Mouse (Mus musculus) brain, embryonic 14.5 days (tissue): ENCODE results near the gene Ttc5. TPM values are rescaled to one million over a fixed set of nuclear protein-coding genes. Genes with fewer than 3 reads are reported as not detected.
"Not testable (repeated sequence)": the region's sequence is repeated elsewhere in the genome, so short reads cannot be mapped to it uniquely, and the experiment has no call there.

Source experiments
- DNase-seq: peaks from one replicate; pipeline ENCODE4 v3.0.0-alpha.2; 2011; ENCODE audit warnings: low read depth
- CTCF ChIP-seq: fragments of 200-500 bp; IDR thresholded peaks from 2 replicates; pipeline ENCODE4 v1.5.1; 2012; ENCODE audit warnings: inconsistent platforms, mild to moderate bottlenecking, moderate library complexity, borderline replicate concordance; ENCODE audit not compliant: insufficient read depth, insufficient read length; ENCODE audit errors: extremely low read depth
- POLR2A ChIP-seq: fragments of 200-500 bp; IDR thresholded peaks from 2 replicates; pipeline ENCODE4 v1.6.1; 2012; ENCODE audit warnings: mild to moderate bottlenecking, inconsistent platforms, borderline replicate concordance; ENCODE audit not compliant: poor library complexity, insufficient read depth, insufficient read length, severe bottlenecking; ENCODE audit errors: extremely low read depth
- polyA plus RNA-seq: library from polyadenylated mRNA; depleted of rRNA; stranded (reverse); fragments of >200 nt; gene quantifications from 2 replicates; pipeline ENCODE4 v1.2.3, GENCODE M21; 2012; rRNA removed

The Ttc5 gene
- polyA plus RNA-seq, result 103 and 110 TPM in 2 replicates

GRCm38 (mm10) chr14:50785251-50785637 lies at the start of gene Ttc5:
Ttc5 (minus strand) TSS chr14:50785519.
- DNase-seq, result peak; percentile 96
- TF ChIP-seq POLR2A, result no peak
- peak; percentile 94 for TF ChIP-seq CTCF

DNA sequence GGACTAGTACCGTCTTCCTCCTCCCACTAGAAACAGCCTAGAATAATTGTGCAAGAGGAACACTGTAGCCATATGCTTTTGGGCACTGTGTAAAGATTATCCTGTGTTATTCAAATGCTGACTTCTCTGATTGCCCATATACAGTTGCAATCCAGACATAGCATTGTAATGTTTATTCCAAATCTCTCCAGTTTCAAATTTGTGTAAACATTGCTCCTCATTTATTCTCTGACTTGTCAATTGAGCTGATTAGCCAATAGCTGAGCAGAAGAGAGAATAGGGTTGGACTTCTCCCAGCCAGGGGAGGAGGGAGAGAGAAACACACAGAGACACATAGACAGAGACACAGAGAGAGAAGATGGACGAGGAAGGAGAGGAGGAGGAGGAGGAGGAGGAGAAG lies 49.1 kb upstream of the Ttc5 start:
- TF ChIP-seq CTCF (no peak), POLR2A (no peak)
- DNase-seq, result no peak

GRCm38 (mm10) chr14:50833964-50834363 lies 48.6 kb upstream of the Ttc5 start:
- no peak for TF ChIP-seq POLR2A
- no peak for TF ChIP-seq CTCF
- DNase-seq, result peak; percentile 0

GRCm38 (mm10) chr14:50829878-50830277 lies 44.6 kb upstream of the Ttc5 start:
- no peak for DNase-seq

DNA sequence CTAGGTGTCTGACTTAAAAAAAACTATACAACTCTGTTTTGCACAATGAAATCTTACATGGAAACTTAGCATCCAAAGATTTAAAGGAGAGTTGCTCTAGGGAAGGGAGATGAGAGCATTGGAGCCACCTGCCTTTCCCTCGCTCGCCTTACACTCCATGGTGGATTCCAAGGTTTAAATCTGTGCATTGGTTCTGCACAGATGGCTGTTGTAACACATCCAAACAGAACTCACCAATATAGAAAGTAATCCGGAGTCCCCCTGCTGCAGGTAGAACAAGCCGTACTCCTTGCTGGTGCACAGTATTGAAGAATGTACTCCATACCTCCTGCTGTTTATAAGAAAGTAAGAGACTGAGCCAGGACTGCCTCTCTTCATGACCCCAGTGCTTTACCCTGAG lies 41.3 kb upstream of the Ttc5 start:
- TF ChIP-seq CTCF (no peak), POLR2A (no peak)
- no peak for DNase-seq

More at GRCm38 (mm10) chr14:50829878-50830277, 44.6 kb upstream of the Ttc5 start:
- no peak for TF ChIP-seq POLR2A
- no peak for TF ChIP-seq CTCF

- DNase-seq, result no peak
- no peak for TF ChIP-seq CTCF
- TF ChIP-seq POLR2A, result no peak
These were observed 38.9 kb upstream of the Ttc5 start for GRCm38 (mm10) chr14:50824219-50824618.

- TF ChIP-seq CTCF (peak; percentile 7; the same call in 1 of the 2 replicates), POLR2A (no peak)
- DNase-seq, result no peak
These were observed 37.9 kb upstream of the Ttc5 start for GRCm38 (mm10) chr14:50823240-50823639.

- DNase-seq, result no peak
- no peak for TF ChIP-seq CTCF
- no peak for TF ChIP-seq POLR2A
These were observed 27.7 kb upstream of the Ttc5 start for GRCm38 (mm10) chr14:50813060-50813459.

DNA sequence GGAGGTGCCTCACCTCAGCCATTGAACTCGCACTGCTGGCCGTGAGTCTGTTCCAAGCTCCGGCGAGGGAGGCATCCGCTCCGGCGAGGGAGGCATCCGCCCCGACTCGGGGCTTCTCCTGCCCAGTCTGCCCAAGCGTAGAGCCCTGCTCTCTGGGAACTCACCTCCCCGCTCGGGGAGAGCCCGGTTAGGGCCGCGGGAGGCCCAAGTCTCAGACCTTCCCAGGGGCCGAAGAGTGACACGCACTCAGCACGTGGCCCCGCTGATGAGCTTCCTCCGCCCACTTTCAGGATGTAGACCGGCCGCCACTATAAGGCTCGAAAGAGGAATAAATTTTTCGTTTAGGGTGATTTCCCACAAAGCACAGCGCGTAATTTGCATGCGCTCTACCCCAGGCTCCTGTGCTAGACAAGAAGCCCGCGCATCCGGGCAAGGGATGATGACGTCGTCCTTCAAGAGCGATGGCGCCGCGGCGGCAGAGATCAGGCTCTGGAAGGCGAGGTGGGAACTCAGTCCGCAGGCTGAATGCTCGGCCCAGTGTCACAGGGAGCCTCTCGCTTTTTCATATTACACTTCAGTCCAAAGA lies 22.3 kb upstream of the Ttc5 start, which contains the start of the genes Ccnb1ip1 and Parp2:
TSS of gene Ccnb1ip1 (minus strand) at position 246 of the 586 bp plus-strand sequence.
TSS of gene Parp2 (plus strand) at position 355 of the 586 bp plus-strand sequence.
- peak; percentile 99 for DNase-seq
- TF ChIP-seq POLR2A (peak; percentile 61; the same call in 1 of the 2 replicates), CTCF (no peak)

DNA sequence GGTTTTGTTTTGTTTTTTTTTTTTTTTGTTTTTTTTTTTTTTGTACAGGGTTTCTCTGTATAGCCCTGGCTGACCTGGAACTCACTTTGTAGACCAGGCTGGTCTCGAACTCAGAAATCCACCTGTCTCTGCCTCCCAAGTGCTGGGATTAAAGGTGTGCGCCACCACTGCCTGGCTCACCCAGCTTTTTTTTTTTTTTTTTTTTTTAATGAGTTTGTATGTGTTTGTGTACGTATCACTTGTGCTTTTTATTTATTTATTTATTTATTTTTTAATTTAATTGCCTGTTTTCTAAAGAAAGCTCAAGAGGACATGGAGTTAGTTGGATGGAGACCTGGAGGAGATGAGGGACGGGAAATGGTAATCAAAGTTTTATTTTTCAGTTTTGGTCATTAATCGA lies 21.1 kb upstream of the Ttc5 start:
- not testable (repeated sequence) for DNase-seq

- no peak for TF ChIP-seq POLR2A
- no peak for DNase-seq
These were observed 19.4 kb upstream of the Ttc5 start for GRCm38 (mm10) chr14:50804683-50805082.

- peak; percentile 56; the same call in 1 of the 2 replicates for TF ChIP-seq CTCF
- no peak for TF ChIP-seq POLR2A
- DNase-seq, result peak; percentile 49
These were observed 17.7 kb upstream of the Ttc5 start for GRCm38 (mm10) chr14:50802843-50803562.

DNA sequence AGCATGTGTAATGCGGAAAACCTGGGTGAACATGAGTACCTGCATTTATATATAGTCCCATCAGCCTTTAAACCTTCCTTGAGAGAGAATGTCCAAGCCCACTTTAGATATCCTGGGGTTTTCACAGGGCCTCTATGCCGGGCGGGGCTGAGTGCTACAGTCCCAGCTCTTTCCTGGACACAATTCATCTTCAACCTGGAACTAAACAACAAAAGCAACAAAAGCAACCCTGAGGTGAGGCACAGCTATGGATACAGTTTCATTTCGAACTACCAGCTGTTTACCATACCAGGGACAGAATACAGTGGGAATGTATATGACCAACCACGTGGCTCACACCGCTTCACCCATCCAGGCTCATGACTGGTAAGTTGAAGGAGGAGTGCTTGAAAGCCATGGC lies 17.1 kb upstream of the Ttc5 start:
- no peak for DNase-seq
- no peak for TF ChIP-seq CTCF
- TF ChIP-seq POLR2A, result no peak

GRCm38 (mm10) chr14:50799502-50800259 lies 14.4 kb upstream of the Ttc5 start:
- peak; percentile 85 for DNase-seq
- TF ChIP-seq CTCF, result peak; percentile 41; the same call in 1 of the 2 replicates
- TF ChIP-seq POLR2A, result no peak

- TF ChIP-seq CTCF, result peak; percentile 33; the same call in 1 of the 2 replicates
- no peak for TF ChIP-seq POLR2A
- DNase-seq, result peak; percentile 17
These were observed 13.2 kb upstream of the Ttc5 start for GRCm38 (mm10) chr14:50798512-50798911.
